Mouse (Mus musculus): ENCODE data around the gene Mphosph10.

The Mphosph10 gene

GRCm38 (mm10) chr7:64392122-64392818 lies at the start of gene Mphosph10, which contains the start of gene Mcee:
Gene Mphosph10 (minus strand): TSS chr7:64392268.
Gene Mcee (plus strand): TSS chr7:64392607.
- peak; percentile 90 to 94 for DNase-seq (ENCODE audit: low spot score in 2 of 2)

GRCm38 (mm10) chr7:64440519-64440918 lies 48.5 kb upstream of the Mphosph10 start:
- no peak for DNase-seq (ENCODE audit: low spot score in 2 of 2)

GRCm38 (mm10) chr7:64439595-64440518 lies 47.8 kb upstream of the Mphosph10 start:
- no peak for DNase-seq (ENCODE audit: low spot score in 2 of 2)

- no peak for DNase-seq (ENCODE audit: low spot score in 2 of 2)
Observed at GRCm38 (mm10) chr7:64424861-64425260, 32.8 kb upstream of the Mphosph10 start.

- no peak for DNase-seq (ENCODE audit: low spot score in 2 of 2)
Observed at GRCm38 (mm10) chr7:64403989-64404388, 11.9 kb upstream of the Mphosph10 start.

- no peak for DNase-seq (ENCODE audit: low spot score in 2 of 2)
Observed at GRCm38 (mm10) chr7:64402452-64402851, 10.4 kb upstream of the Mphosph10 start.

GRCm38 (mm10) chr7:64400725-64401124 lies 8.7 kb upstream of the Mphosph10 start:
- no peak for DNase-seq (ENCODE audit: low spot score in 2 of 2)

GRCm38 (mm10) chr7:64392819-64393151 lies 717 bp upstream of the Mphosph10 start:
- DNase-seq (ENCODE audit: low spot score in 2 of 2), result no peak

- no peak for DNase-seq (ENCODE audit: low spot score in 2 of 2)
Observed at GRCm38 (mm10) chr7:64391479-64391878, 589 bp downstream of the Mphosph10 start.

- peak; percentile 72 to 83 for DNase-seq (ENCODE audit: low spot score in 2 of 2)
Observed at GRCm38 (mm10) chr7:64373830-64374562, 18.1 kb downstream of the Mphosph10 start, which contains the start of gene Fan1. Gene Fan1 (minus strand): TSS chr7:64374095.

- DNase-seq (ENCODE audit: low spot score in 2 of 2), result no peak
Observed at GRCm38 (mm10) chr7:64373147-64373829, 18.8 kb downstream of the Mphosph10 start.

GRCm38 (mm10) chr7:64371940-64372878 lies 19.9 kb downstream of the Mphosph10 start:
- DNase-seq (ENCODE audit: low spot score in 2 of 2), result no peak

GRCm38 (mm10) chr7:64369841-64370240 lies 22.2 kb downstream of the Mphosph10 start:
- DNase-seq (ENCODE audit: low spot score in 2 of 2), result no peak

GRCm38 (mm10) chr7:64365863-64366262 lies 26.2 kb downstream of the Mphosph10 start:
- no peak for DNase-seq (ENCODE audit: low spot score in 2 of 2)

- peak in 1 of 2 experiments; percentile 38 for DNase-seq (ENCODE audit: low spot score in 2 of 2)
Observed at GRCm38 (mm10) chr7:64360586-64360945, 31.5 kb downstream of the Mphosph10 start.

GRCm38 (mm10) chr7:64359943-64360585 lies 32.0 kb downstream of the Mphosph10 start:
- DNase-seq (ENCODE audit: low spot score in 2 of 2), result no peak

GRCm38 (mm10) chr7:64358666-64359065 lies 33.4 kb downstream of the Mphosph10 start:
- DNase-seq (ENCODE audit: low spot score in 2 of 2), result no peak

- DNase-seq (ENCODE audit: low spot score in 2 of 2), result peak; percentile 44 to 52
Observed at GRCm38 (mm10) chr7:64357405-64357804, 34.7 kb downstream of the Mphosph10 start.

GRCm38 (mm10) chr7:64356661-64357060 lies 35.4 kb downstream of the Mphosph10 start:
- no peak for DNase-seq (ENCODE audit: low spot score in 2 of 2)

- DNase-seq (ENCODE audit: low spot score in 2 of 2), result no peak
Observed at GRCm38 (mm10) chr7:64354206-64354605, 37.9 kb downstream of the Mphosph10 start.
